ENCODE assay signal across 1 mouse cellular context in genomic region chrX:152336546-152337332, GRCm38 (mm10).
TF ChIP-seq lines count a peak whose summit lies in the region.

No protein-coding gene starts in this region.

TF ChIP-seq in MEL, 35 proteins besides CTCF, POLR2A, EP300 and RAD21 (continued from another document):
- TF ChIP-seq MEF2A (IDR thresholded peaks at IDR 0.05; ENCODE audit: extremely low read depth, insufficient replicate concordance, low read depth, low read length, poor library complexity, severe bottlenecking) (no peak), MAFK (IDR thresholded peaks at IDR 0.05; ENCODE audit: borderline replicate concordance, low read depth, low read length) (no peak), NRF1 (IDR thresholded peaks at IDR 0.05; ENCODE audit: insufficient read depth, low read depth, low read length, poor library complexity, severe bottlenecking) (peak; percentile 70), HCFC1 (IDR thresholded peaks at IDR 0.05; ENCODE audit: low read depth, low read length) (peak; percentile 85), BHLHE40 (IDR thresholded peaks at IDR 0.05; ENCODE audit: borderline replicate concordance, low read depth, low read length) (no peak), ZMIZ1 (IDR thresholded peaks at IDR 0.05; ENCODE audit: low read depth, low read length) (0 out of 2 replicates have a peak, but pooled peaks have one; percentile 29), ELF1 (IDR thresholded peaks at IDR 0.05; ENCODE audit: low read depth, low read length) (0 out of 2 replicates have a peak, but pooled peaks have one; percentile 43), ZNF384 (IDR thresholded peaks at IDR 0.05; ENCODE audit: low read depth, low read length) (no peak), USF2 (IDR thresholded peaks at IDR 0.05; ENCODE audit: borderline replicate concordance in 1 of 2, insufficient read depth in 1 of 2, low read depth in 1 of 2, low read length in 2 of 2) (no peak), CHD1 (IDR thresholded peaks at IDR 0.05; ENCODE audit: low read depth, low read length) (no peak), GABPA (IDR thresholded peaks at IDR 0.05; ENCODE audit: low read depth, low read length) (no peak), MAX (IDR thresholded peaks at IDR 0.05; ENCODE audit: low read length) (0 out of 2 replicates have a peak, but pooled peaks have one; percentile 50), POLR2AphosphoS5 (IDR thresholded peaks at IDR 0.05; ENCODE audit: borderline replicate concordance, low read depth, low read length) (no peak), RCOR1 (IDR thresholded peaks at IDR 0.05; ENCODE audit: low read depth, low read length) (no peak), UBTF (IDR thresholded peaks at IDR 0.05; ENCODE audit: borderline replicate concordance, insufficient read depth, low read depth, low read length) (no peak)
TF ChIP-seq in MEL: peak in this region for 13.
